Mouse (Mus musculus) neutrophil, adult 5-6 weeks (primary cell): ENCODE results near the gene Shank2. TPM values are rescaled to one million over a fixed set of nuclear protein-coding genes. Genes with fewer than 3 reads are reported as not detected.

Experiments used
- ATAC-seq: fragments of 151-379, 151-347 bp; 2 replicates; pipeline ENCODE4 v1.8.0; 2017; ENCODE audit warnings: mild to moderate bottlenecking, moderate TSS enrichment; ENCODE audit not compliant: insufficient number of reproducible peaks, poor library complexity, low FRiP score, severe bottlenecking; ENCODE audit errors: extremely low read depth
- total RNA-seq: library from RNA; stranded (forward); fragments of 200-1000 nt; gene quantifications from 2 replicates; pipeline ENCODE4 v1.2.3, GENCODE M21; 2017

Gene Shank2
- total RNA-seq, 1 experiment from 2014 or later = not detected

GRCm38 (mm10) chr7:144239571-144240370 is 238.0 kb downstream of the Shank2 start:
- no peak for ATAC-seq

- no peak for ATAC-seq
Measured at GRCm38 (mm10) chr7:144240736-144241343, 239.1 kb downstream of the Shank2 start.

- ATAC-seq = no peak
Measured at GRCm38 (mm10) chr7:144244203-144244602, 242.5 kb downstream of the Shank2 start.

DNA sequence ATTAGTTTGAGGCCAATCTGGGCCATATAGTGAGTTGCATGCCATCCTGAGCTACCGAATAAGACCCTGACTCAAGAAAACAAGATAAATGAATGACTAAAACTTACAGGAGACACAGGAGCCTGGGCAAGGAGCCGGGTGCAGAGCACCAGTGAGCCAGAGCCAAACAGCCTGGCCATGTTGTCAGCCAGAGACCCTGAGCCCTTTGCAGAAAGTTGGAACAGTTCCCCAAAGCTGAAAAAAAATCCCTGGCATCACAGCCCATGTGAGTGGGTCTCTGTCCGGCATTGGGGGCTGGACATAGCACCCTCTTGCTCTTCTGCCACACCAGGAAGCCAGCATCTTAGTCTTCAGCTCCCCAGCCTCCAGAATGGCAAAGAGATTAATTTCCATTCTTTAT is 244.5 kb downstream of the Shank2 start:
- ATAC-seq = no peak

DNA sequence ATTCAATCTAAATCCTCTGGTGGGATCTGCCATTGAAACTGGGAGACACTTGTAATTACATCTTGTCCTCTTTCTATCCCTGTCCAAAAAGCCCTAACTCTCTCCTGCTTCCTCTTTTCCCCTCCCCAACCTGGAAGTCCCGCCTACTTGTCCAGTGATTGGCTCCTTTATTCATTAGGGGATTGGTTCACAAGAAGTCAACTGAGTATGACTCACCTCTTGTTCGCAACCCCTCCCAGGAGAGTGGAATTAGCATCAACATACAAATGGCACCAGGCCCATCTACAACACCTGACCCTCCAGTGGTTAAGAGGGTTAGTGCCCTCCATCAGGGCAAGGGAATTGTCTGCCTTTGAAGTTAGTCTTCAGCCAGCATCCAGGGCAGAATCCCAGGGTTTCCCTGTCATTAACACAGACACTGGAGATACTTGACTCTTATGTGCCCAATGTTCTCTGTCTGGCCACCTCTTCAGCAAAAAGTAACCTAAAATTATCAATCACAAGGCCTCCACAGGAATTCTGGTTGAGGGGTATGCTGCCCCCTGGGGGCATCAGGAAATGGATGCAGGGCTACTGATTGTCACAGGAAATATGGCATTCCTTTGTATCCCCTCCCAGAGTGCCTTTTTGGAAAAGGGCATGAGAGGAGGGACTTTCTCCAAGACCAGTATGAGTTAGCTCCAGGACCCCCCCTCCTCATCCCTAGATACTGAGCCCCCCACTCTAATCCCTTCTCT is 247.1 kb downstream of the Shank2 start:
- ATAC-seq = no peak

DNA sequence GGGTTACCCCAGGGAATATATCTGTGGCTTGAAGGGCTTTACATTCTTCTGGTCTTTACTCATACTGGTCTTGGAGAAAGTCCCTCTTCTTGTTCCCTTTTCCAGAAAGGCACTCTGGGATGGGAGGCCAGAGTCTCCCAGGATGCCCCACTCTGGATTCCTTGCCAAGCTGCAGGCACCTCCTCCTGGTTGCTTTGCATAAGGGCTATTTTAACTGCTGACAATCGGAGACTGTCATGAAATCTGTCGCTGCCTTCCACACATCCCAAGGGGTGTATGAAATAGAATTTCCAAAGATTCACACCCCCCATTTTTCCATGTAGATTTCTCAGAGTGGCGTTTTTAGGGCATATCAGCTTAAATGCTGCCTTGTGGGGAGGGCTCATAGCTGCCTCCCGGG is 249.1 kb downstream of the Shank2 start:
- no peak for ATAC-seq

GRCm38 (mm10) chr7:144251250-144251649 is 249.5 kb downstream of the Shank2 start:
- no peak for ATAC-seq

DNA sequence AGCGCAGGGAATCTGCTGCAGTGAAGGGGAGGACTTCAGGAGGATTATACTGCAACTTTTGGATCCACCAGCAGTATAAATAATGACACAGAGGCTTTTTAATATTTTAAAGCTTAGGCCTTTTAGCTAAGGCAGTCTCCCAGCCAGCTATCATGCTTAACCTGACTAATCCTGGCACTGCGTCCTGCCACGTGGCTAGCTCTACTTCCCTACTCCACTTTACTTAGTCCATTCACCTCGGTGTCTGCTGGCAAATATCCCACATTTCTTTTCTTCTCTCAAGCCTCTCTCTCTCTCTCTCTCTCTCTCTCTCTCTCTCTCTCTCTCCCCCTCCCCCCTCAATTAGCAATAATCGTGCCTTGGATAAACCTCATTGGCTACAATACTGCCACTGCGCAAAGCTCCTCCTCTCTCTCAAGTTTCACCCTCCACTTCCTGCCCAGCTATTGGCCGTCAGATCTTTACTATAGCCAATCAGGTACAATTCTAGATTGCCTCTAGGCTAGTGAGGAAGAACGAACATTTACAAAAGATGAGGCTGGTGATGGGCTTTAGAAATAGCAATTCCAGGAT is 253.0 kb downstream of the Shank2 start:
- no peak for ATAC-seq

- ATAC-seq = no peak
Measured at GRCm38 (mm10) chr7:144257821-144258220, 256.1 kb downstream of the Shank2 start.

- no peak for ATAC-seq
Measured at GRCm38 (mm10) chr7:144258332-144258731, 256.6 kb downstream of the Shank2 start.

- ATAC-seq = no peak
Measured at GRCm38 (mm10) chr7:144262666-144263065, 260.9 kb downstream of the Shank2 start.

DNA sequence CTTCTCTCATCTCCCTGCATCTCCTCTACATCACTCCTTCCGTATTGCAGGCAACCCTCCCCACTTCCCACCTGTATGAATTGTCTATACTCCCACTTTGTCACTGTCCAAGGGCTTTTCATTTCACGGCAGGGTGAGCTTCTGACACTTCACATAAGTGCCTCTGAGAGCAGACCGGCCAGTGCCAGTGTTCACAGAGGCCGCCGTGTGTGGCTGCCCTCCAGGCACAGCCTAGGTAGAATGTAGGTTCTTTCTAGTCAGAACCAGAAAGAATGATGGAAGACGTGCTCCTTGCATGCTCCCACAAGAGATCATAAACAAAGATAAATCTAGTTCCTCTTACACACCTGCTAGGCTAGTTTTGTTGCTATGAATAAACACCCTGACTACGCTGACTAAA is 265.0 kb downstream of the Shank2 start:
- ATAC-seq = no peak

DNA sequence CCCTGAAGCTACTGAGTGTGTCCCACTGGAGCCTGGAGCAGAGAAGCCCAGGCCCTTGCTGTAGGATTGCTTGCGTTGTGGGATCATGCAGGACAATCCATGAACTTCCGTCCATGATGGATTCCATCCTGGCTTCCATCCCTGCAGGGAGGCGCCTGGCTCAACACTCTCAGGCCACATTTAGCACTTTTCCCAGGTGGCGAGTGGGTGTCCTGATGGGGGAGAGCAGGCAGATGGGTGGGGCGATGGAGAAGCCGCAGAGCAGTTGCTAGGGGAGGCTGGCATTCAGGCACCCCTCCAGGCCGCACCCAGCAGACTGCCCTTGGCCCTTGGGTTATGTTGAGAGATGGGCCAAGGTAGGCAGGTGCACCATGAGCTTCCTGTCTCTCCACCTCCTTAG is 266.6 kb downstream of the Shank2 start:
- ATAC-seq = no peak

DNA sequence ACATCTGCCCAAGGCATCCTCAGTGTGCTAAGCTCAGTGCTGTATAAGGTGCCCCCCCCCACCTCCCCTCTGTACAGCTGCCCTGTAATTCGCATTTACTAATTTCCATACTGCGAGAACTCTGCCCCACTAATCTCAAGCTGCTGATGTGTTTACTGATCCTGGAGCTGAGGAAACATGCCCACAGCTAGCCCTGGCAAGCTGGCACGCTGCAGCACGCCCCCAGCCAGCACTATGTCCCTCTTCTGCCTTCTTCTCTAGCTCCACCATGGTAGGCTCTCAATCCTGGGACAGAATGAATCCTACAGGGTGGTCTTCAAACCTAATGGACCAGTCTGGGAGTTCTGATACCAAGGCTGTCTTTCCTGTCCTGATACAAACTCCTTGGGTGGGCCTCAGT is 267.1 kb downstream of the Shank2 start:
- ATAC-seq = no peak

- ATAC-seq = no peak
Measured at GRCm38 (mm10) chr7:144271074-144271473, 269.3 kb downstream of the Shank2 start.

GRCm38 (mm10) chr7:144278703-144279102 is 277.0 kb downstream of the Shank2 start:
- no peak for ATAC-seq

GRCm38 (mm10) chr7:144283701-144284100 is 282.0 kb downstream of the Shank2 start:
- no peak for ATAC-seq

DNA sequence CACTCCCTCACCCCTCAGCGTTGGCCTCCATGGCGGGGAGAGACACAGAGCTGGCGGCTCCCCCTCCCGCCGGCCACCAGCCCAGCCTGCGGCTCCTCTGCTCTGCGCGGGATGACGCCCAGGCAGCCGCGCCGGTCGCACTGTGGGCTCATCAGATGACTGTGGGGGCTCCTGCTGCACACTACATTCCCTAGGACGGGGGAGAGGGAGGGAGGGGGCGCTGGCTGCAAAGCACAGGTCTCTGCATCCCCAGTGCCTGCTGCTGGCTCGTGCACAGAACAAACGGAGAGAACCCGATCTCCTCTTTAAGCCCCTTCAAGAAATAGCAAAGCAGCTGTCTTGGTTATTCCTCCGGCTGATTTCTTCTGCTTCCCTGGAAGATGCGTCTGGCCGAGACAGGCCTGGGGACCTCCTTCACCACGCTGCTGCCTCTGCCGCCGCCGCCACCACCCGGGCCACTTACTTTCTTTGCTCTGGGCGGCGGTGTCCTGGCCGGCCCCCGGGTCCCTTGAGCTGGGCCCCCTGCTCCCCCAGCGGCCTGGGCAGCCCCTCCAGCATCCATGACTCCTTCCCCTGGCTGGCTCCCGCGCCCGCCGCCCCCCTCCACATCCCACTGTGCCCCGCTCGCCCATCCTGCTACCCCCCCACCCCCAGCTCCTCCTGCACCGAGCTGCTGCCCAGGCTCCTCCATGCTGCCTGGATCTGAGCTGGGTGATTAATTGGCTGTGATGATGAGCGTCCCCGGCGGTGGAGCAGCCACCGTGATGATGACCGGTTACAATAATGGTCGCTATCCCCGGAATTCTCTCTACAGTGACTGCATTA is 282.7 kb downstream of the Shank2 start:
- no peak for ATAC-seq
